Mouse (Mus musculus) CH12.LX (cell line): ENCODE data around the gene Fgfr2. TPM values are rescaled to one million over a fixed set of nuclear protein-coding genes. Genes with fewer than 3 reads are reported as not detected.

ENCODE experiments used
- DNase-seq: peaks from one replicate; pipeline ENCODE4 v3.0.0-alpha.2; 2013; ENCODE audit errors: extremely low read depth
- H3K27ac ChIP-seq: 2 replicates; pipeline ENCODE4 v1.5.1; 2012; ENCODE audit warnings: low read depth, mild to moderate bottlenecking, control low read depth, moderate library complexity; ENCODE audit not compliant: insufficient read depth
- H3K27me3 ChIP-seq: replicated peaks from 2 replicates; pipeline ENCODE3; 2012; ENCODE audit warnings: inconsistent platforms
- H3K36me3 ChIP-seq, 2 experiments: replicated peaks in 1 of 2; 2 replicates each; pipeline versions ENCODE3 to v1.6.1; 2012; ENCODE audit warnings: inconsistent platforms in 1 of 2, low read length in 1 of 2, mild to moderate bottlenecking in 1 of 2, mixed read lengths in 1 of 2, moderate library complexity in 1 of 2; ENCODE audit not compliant: control insufficient read depth in 1 of 2, insufficient read depth in 1 of 2
- H3K4me1 ChIP-seq, 2 experiments: 2 replicates each; pipeline ENCODE4 v1.6.1; 2012; ENCODE audit warnings: inconsistent platforms in 1 of 2, moderate library complexity in 1 of 2; ENCODE audit not compliant: insufficient read depth in 2 of 2, control insufficient read depth in 1 of 2
- H3K4me2 ChIP-seq: 2 replicates; pipeline ENCODE4 v1.6.1; 2012; ENCODE audit warnings: low read depth, mild to moderate bottlenecking, control low read depth; ENCODE audit not compliant: poor library complexity, insufficient read depth, severe bottlenecking
- H3K4me3 ChIP-seq, 3 experiments: fragments of 150-350 bp in 1 of 3; sonication (generic) in 1 of 3; replicated peaks in 1 of 3; 2 replicates each; pipeline versions ENCODE3 to v1.5.1; 2011 to 2012; ENCODE audit warnings: low read depth in 2 of 3, low read length in 2 of 3, mild to moderate bottlenecking in 2 of 3, moderate library complexity in 2 of 3, control low read depth in 1 of 3, improper control_type of control experiment in 1 of 3, inconsistent platforms in 1 of 3, mixed read lengths in 1 of 3; ENCODE audit not compliant: poor library complexity in 1 of 3
- H3K79me2 ChIP-seq: replicated peaks from 2 replicates; pipeline ENCODE4 v1.6.1; 2012; ENCODE audit warnings: mild to moderate bottlenecking, moderate library complexity; ENCODE audit not compliant: control insufficient read depth, poor library complexity, insufficient read depth, severe bottlenecking; ENCODE audit errors: extremely low read depth
- H3K9ac ChIP-seq: 2 replicates; pipeline ENCODE4 v1.6.1; 2012; ENCODE audit warnings: low read depth, mild to moderate bottlenecking, control low read depth, moderate library complexity; ENCODE audit not compliant: insufficient read depth
- H3K9me3 ChIP-seq: replicated peaks from 2 replicates; pipeline ENCODE3; 2012; ENCODE audit warnings: low read length, inconsistent platforms, mixed read lengths
- E2F4 ChIP-seq: IDR thresholded peaks from 2 replicates; pipeline ENCODE4 v1.6.1; 2011; ENCODE audit warnings: low read depth, low read length, improper control_type of control experiment; ENCODE audit not compliant: insufficient replicate concordance
- EP300 ChIP-seq: IDR thresholded peaks from 2 replicates; pipeline ENCODE4 v1.6.1; 2011; ENCODE audit warnings: low read length, improper control_type of control experiment
- ETS1 ChIP-seq: conservative IDR thresholded peaks from 2 replicates; pipeline ENCODE4 v1.6.1; 2012; ENCODE audit warnings: low read depth, mild to moderate bottlenecking, inconsistent platforms, low read length, improper control_type of control experiment, moderate library complexity
- GABPA ChIP-seq: IDR thresholded peaks from 2 replicates; pipeline ENCODE4 v1.6.1; 2012; ENCODE audit warnings: low read depth, low read length, improper control_type of control experiment, inconsistent platforms; ENCODE audit not compliant: insufficient replicate concordance
- JUN ChIP-seq: IDR thresholded peaks from 2 replicates; pipeline ENCODE4 v1.6.1; 2011; ENCODE audit warnings: low read depth, mild to moderate bottlenecking, low read length, improper control_type of control experiment, moderate library complexity; ENCODE audit not compliant: insufficient read depth
- KAT2A ChIP-seq: IDR thresholded peaks from 2 replicates; pipeline ENCODE4 v1.6.1; 2012; ENCODE audit warnings: low read length, improper control_type of control experiment, inconsistent platforms; ENCODE audit not compliant: insufficient replicate concordance
- MAFK ChIP-seq: IDR thresholded peaks from 2 replicates; pipeline ENCODE4 v1.6.1; 2011; ENCODE audit warnings: low read length, improper control_type of control experiment; ENCODE audit not compliant: insufficient replicate concordance
- MAX ChIP-seq: IDR thresholded peaks from 2 replicates; pipeline ENCODE4 v1.6.1; 2011; ENCODE audit warnings: low read length, improper control_type of control experiment
- MAZ ChIP-seq: IDR thresholded peaks from 2 replicates; pipeline ENCODE4 v1.6.1; 2012; ENCODE audit warnings: low read depth, mild to moderate bottlenecking, inconsistent platforms, low read length, improper control_type of control experiment, moderate library complexity
- MXI1 ChIP-seq: IDR thresholded peaks from 2 replicates; pipeline ENCODE4 v1.6.1; 2011; ENCODE audit warnings: mild to moderate bottlenecking, low read depth, low read length, improper control_type of control experiment
- MYC ChIP-seq: IDR thresholded peaks from 2 replicates; pipeline ENCODE4 v1.6.1; 2011; ENCODE audit warnings: low read depth, mild to moderate bottlenecking, improper control_type of control experiment, low read length
- PAX5 ChIP-seq: IDR thresholded peaks from 2 replicates; pipeline ENCODE4 v1.6.1; 2012; ENCODE audit warnings: low read length, inconsistent platforms, mixed read lengths
- POLR2A ChIP-seq: IDR thresholded peaks from 2 replicates; pipeline ENCODE4 v1.6.1; 2011; ENCODE audit warnings: low read depth, mild to moderate bottlenecking, improper control_type of control experiment, low read length
- POLR2AphosphoS2 ChIP-seq: IDR thresholded peaks from 2 replicates; pipeline ENCODE4 v1.6.1; 2011; ENCODE audit warnings: low read depth, low read length, improper control_type of control experiment
- RAD21 ChIP-seq: IDR thresholded peaks from 2 replicates; pipeline ENCODE4 v1.6.1; 2011; ENCODE audit warnings: low read depth, mild to moderate bottlenecking, low read length, improper control_type of control experiment, moderate library complexity
- SIN3A ChIP-seq: IDR thresholded peaks from 2 replicates; pipeline ENCODE4 v1.6.1; 2012; ENCODE audit warnings: low read length, improper control_type of control experiment, inconsistent platforms
- TCF12 ChIP-seq: IDR thresholded peaks from 2 replicates; pipeline ENCODE4 v1.6.1; 2014; ENCODE audit warnings: low read depth, mild to moderate bottlenecking, inconsistent platforms, low read length, improper control_type of control experiment
- UBTF ChIP-seq: IDR thresholded peaks from 2 replicates; pipeline ENCODE4 v1.6.1; 2012; ENCODE audit warnings: low read depth, mild to moderate bottlenecking, inconsistent platforms, low read length, improper control_type of control experiment, moderate library complexity
- USF2 ChIP-seq: conservative IDR thresholded peaks from 2 replicates; pipeline ENCODE4 v1.6.1; 2011; ENCODE audit warnings: low read depth, low read length, improper control_type of control experiment
- ZC3H11A ChIP-seq: IDR thresholded peaks from 2 replicates; pipeline ENCODE4 v1.6.1; 2012; ENCODE audit warnings: low read depth, mild to moderate bottlenecking, inconsistent platforms, low read length, improper control_type of control experiment
- ZMIZ1 ChIP-seq: IDR thresholded peaks from 2 replicates; pipeline ENCODE4 v1.6.1; 2012; ENCODE audit warnings: low read depth, mild to moderate bottlenecking, inconsistent platforms, low read length, improper control_type of control experiment
- dilution Hi-C: fragments of 300-500 bp; cut with MboI; formaldehyde crosslinking; loops from 2 replicates; pipeline ENCODE4 v1.14.3; 2020; ENCODE audit warnings: low sequenced_read_pairs; ENCODE audit not compliant: extremely low pct_unique_long_range_greater_than_20kb, extremely low pct_ligation_motif_present
- in situ Hi-C: fragments of 300-500 bp; cut with MboI; formaldehyde crosslinking; loops from 3 replicates; pipeline ENCODE4 v1.14.3; 2019; ENCODE audit warnings: low sequenced_read_pairs, low pct_ligation_motif_present, low pct_unique_long_range_greater_than_20kb, mixed read lengths
- polyA plus RNA-seq: library from polyadenylated mRNA; unstranded; fragments of >175 nt; gene quantifications from 2 replicates; pipeline ENCODE4 v1.2.1, GENCODE M21; 2012; ENCODE audit warnings: low read depth; ENCODE audit not compliant: insufficient read length
- total RNA-seq, 2 experiments: library from RNA; depleted of rRNA; stranded (reverse); fragments of 300-350 nt in 1 of 2; fragments of >200 nt in 1 of 2; gene quantifications; 2 replicates each; pipeline ENCODE4 v1.2.3; 2012 to 2014

The Fgfr2 gene
- total and polyA plus RNA-seq, 3 experiments, result not detected

DNA sequence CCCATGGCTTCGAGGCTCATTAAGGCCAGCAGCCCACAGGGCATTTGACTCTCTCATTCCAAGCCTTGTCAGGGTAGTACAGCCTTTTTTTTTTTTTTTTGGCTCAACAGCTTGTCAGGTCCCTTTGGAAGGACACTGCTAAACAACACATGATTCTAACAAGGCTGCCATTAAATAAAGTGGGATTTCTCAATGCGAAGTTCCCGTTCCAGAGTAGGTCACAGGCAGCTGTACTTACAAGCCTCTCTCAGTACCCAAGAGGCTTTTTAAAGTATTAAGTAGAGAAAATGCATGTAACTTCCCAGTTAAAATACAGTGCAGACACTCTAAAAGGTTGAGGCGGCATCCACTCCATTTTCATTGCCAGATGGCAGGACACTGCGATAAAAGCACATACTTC is 29.4 kb downstream of the Fgfr2 start:
- in situ Hi-C loops, result no loop called here
- H3K36me3 ChIP-seq, result no peaks in the 10 kb centered on the region

DNA sequence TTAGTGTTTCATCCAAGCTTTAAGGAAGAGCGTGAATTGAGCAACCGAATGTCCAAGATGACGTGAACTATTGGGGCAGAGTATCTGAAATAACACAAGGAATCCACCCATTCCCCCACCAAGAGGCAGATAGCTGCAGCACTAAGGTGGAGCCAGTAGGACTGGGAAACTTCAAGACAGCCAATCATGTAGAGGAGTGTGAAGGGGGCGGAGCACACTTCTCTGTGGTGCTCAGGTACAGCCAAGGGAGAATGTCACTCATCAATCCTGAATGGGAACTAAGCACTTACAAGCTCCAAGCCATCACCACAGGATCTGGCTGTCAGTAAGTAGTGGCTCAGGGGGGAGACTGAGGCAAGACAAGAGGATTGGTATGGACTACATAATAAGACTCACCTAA is 32.5 kb downstream of the Fgfr2 start:
- dilution Hi-C loops, result no loop called here
- no peak overlapping the region for H3K4me2 ChIP-seq
- no peaks in the 10 kb centered on the region for H3K9me3 ChIP-seq
- no peak for TF ChIP-seq USF2
- no peak for TF ChIP-seq JUN
- TF ChIP-seq ZMIZ1, result no peak
- TF ChIP-seq MAZ, result no peak
- TF ChIP-seq POLR2AphosphoS2, result no peak
- no peak for TF ChIP-seq KAT2A
- no peak for TF ChIP-seq MXI1
- TF ChIP-seq UBTF, result no peak
- no peak for TF ChIP-seq RAD21
- no peak for TF ChIP-seq SIN3A
- no peak for TF ChIP-seq PAX5
- TF ChIP-seq ZC3H11A, result no peak
- TF ChIP-seq E2F4, result no peak
- no peak for TF ChIP-seq MAFK
- TF ChIP-seq POLR2A, result no peak
- no peak for TF ChIP-seq ETS1
- no peak for TF ChIP-seq MYC
- no peak for TF ChIP-seq EP300
- TF ChIP-seq MAX, result no peak
- TF ChIP-seq GABPA, result no peak
- TF ChIP-seq, all 38 proteins: peak for 0
- no peaks in the 10 kb centered on the region for H3K79me2 ChIP-seq
- peaks cover 89% of the 10 kb centered on the region for H3K27me3 ChIP-seq
- no peak overlapping the region for H3K27ac ChIP-seq
- DNase-seq, result no peak
- H3K9ac ChIP-seq, result no peak overlapping the region
- H3K4me1 ChIP-seq, result no peaks in the 10 kb centered on the region
- in situ Hi-C loops, result no loop called here
- H3K4me3 ChIP-seq, result no peak overlapping the region
- H3K36me3 ChIP-seq, result no peaks in the 10 kb centered on the region

More for the DNA sequence above, 29.4 kb downstream of the Fgfr2 start:
- no peaks in the 10 kb centered on the region for H3K4me1 ChIP-seq
- H3K4me2 ChIP-seq, result no peak overlapping the region
- H3K9ac ChIP-seq, result no peak overlapping the region
- dilution Hi-C loops, result no loop called here
- no peaks in the 10 kb centered on the region for H3K9me3 ChIP-seq
- H3K4me3 ChIP-seq, result no peak overlapping the region
- no peak for DNase-seq
- TF ChIP-seq E2F4 (no peak), ETS1 (no peak), TCF12 (no peak), EP300 (no peak), SIN3A (no peak), MAX (no peak)
- TF ChIP-seq, all 38 proteins: peak for 0
- Histone ChIP-seq H3K27ac (no peak overlapping the region), H3K27me3 (peaks cover 91% of the 10 kb centered on the region), H3K79me2 (no peaks in the 10 kb centered on the region)
